ENCODE assay signal across 19 mouse cellular contexts in genomic region chr15:101210998-101211613, GRCm38 (mm10). TPM values are rescaled to one million over a fixed set of nuclear protein-coding genes. Genes with fewer than 3 reads are reported as not detected.
A peak's percentile ranks its signal among the peaks of the same experiment; 100 is the strongest.
DNase-seq lines count a peak whose midpoint lies in the region; ATAC-seq lines count a peak whose summit lies in the region.
"Had no signal": no experiment of that assay in that cellular context is flagged by ENCODE, and none has a peak within 500 bp of the region (broad histone marks: within the 10 kb centered on the region; RNA-seq: fewer than 3 reads in every experiment).

No protein-coding gene starts in this region.

- 0 out of 2 replicates have a peak overlapping the region, but pooled peaks have one; percentile 2 for H3K9ac ChIP-seq in hindbrain, embryonic 12.5 days
- H3K9ac ChIP-seq in hindbrain, embryonic 13.5 days = no peak overlapping the region
- H3K9ac ChIP-seq in liver, embryonic 13.5 days = no peak overlapping the region
- H3K9ac ChIP-seq in liver, embryonic 11.5 days (ENCODE audit: low read depth, low read length) = no peak overlapping the region
- H3K9ac ChIP-seq in stomach, embryonic 16.5 days (ENCODE audit: low read length) = no peak overlapping the region
- H3K9ac ChIP-seq: forebrain, embryonic 12.5 days; hindbrain, embryonic 14.5 days; limb, embryonic 15.5 days; liver, postnatal 0 days; neural tube, embryonic 13.5 days had no signal

- H3K27me3 ChIP-seq in hindbrain, embryonic 12.5 days = no peaks in the 10 kb centered on the region
- H3K27me3 ChIP-seq in hindbrain, embryonic 13.5 days = no peaks in the 10 kb centered on the region
- H3K27me3 ChIP-seq in liver, embryonic 13.5 days = no peaks in the 10 kb centered on the region
- H3K27me3 ChIP-seq in liver, embryonic 11.5 days (replicated peaks; ENCODE audit: control insufficient read depth, insufficient read depth, low read length) = no peaks in the 10 kb centered on the region
- no peaks in the 10 kb centered on the region for H3K27me3 ChIP-seq in stomach, embryonic 16.5 days (ENCODE audit: control insufficient read depth, insufficient read depth, low read length)
- H3K27me3 ChIP-seq: forebrain, embryonic 12.5 days; limb, embryonic 15.5 days; megakaryocyte, embryonic 14.5 days; neural tube, embryonic 13.5 days had no signal

- H3K4me3 ChIP-seq in hindbrain, embryonic 12.5 days = no peak overlapping the region
- no peak overlapping the region for H3K4me3 ChIP-seq in hindbrain, embryonic 13.5 days
- H3K4me3 ChIP-seq in liver, embryonic 13.5 days (replicated peaks) = no peak overlapping the region
- no peak overlapping the region for H3K4me3 ChIP-seq in liver, embryonic 11.5 days (ENCODE audit: low read depth, low read length)
- no peak overlapping the region for H3K4me3 ChIP-seq in stomach, embryonic 16.5 days (replicated peaks; ENCODE audit: low read length)
- H3K4me3 ChIP-seq: forebrain, embryonic 12.5 days; limb, embryonic 15.5 days; megakaryocyte, embryonic 14.5 days; neural tube, embryonic 13.5 days had no signal

- WGBS in hindbrain, embryonic 12.5 days = 95% methylated on average over 14 of the region's 14 CpGs
- WGBS in hindbrain, embryonic 13.5 days = 93% methylated on average over 14 of the region's 14 CpGs
- 81% methylated on average over 14 of the region's 14 CpGs for WGBS in liver, embryonic 13.5 days (ENCODE audit: insufficient replicate concordance)
- 90% methylated on average over 14 of the region's 14 CpGs for WGBS in liver, embryonic 11.5 days
- WGBS in stomach, embryonic 16.5 days = 84% methylated on average over 14 of the region's 14 CpGs

- no peaks in the 10 kb centered on the region for H3K4me1 ChIP-seq in hindbrain, embryonic 12.5 days
- H3K4me1 ChIP-seq in hindbrain, embryonic 13.5 days (replicated peaks) = 0 out of 2 replicates have a peak, but pooled peaks cover 4% of the 10 kb centered on the region
- H3K4me1 ChIP-seq in liver, embryonic 13.5 days (replicated peaks) = no peaks in the 10 kb centered on the region
- no peaks in the 10 kb centered on the region for H3K4me1 ChIP-seq in liver, embryonic 11.5 days (replicated peaks; ENCODE audit: control insufficient read depth, insufficient read depth, low read length)
- peaks cover 6% of the 10 kb centered on the region; the same call in 1 of the 2 replicates for H3K4me1 ChIP-seq in stomach, embryonic 16.5 days (ENCODE audit: control insufficient read depth, insufficient read depth, low read length)
- H3K4me1 ChIP-seq: forebrain, embryonic 12.5 days; neural tube, embryonic 13.5 days had no signal

- H3K9me3 ChIP-seq in hindbrain, embryonic 12.5 days (replicated peaks) = no peaks in the 10 kb centered on the region
- H3K9me3 ChIP-seq in hindbrain, embryonic 13.5 days = no peaks in the 10 kb centered on the region
- H3K9me3 ChIP-seq in liver, embryonic 13.5 days (replicated peaks) = no peaks in the 10 kb centered on the region
- H3K9me3 ChIP-seq in liver, embryonic 11.5 days (ENCODE audit: control insufficient read depth, low read length) = no peaks in the 10 kb centered on the region
- no peaks in the 10 kb centered on the region for H3K9me3 ChIP-seq in stomach, embryonic 16.5 days (replicated peaks; ENCODE audit: control insufficient read depth, low read length)
- H3K9me3 ChIP-seq: forebrain, embryonic 12.5 days; limb, embryonic 15.5 days; megakaryocyte, embryonic 14.5 days; neural tube, embryonic 13.5 days had no signal

- no peak overlapping the region for H3K27ac ChIP-seq in hindbrain, embryonic 12.5 days
- no peak overlapping the region for H3K27ac ChIP-seq in hindbrain, embryonic 13.5 days
- H3K27ac ChIP-seq in liver, embryonic 13.5 days = no peak overlapping the region
- H3K27ac ChIP-seq in liver, embryonic 11.5 days (ENCODE audit: low read depth, low read length) = no peak overlapping the region
- no peak overlapping the region for H3K27ac ChIP-seq in stomach, embryonic 16.5 days (ENCODE audit: low read length)
- H3K27ac ChIP-seq: forebrain, embryonic 12.5 days; hindbrain, embryonic 14.5 days; neural tube, embryonic 13.5 days had no signal

- ATAC-seq in cerebellum, adult (ENCODE audit: insufficient number of reproducible peaks, low FRiP score, low TSS enrichment) = peak; percentile 53; the same call in 1 of the 2 replicates
- no peak for ATAC-seq in hindbrain, embryonic 12.5 days (ENCODE audit: low FRiP score)
- ATAC-seq in hindbrain, embryonic 13.5 days (ENCODE audit: low FRiP score) = no peak
- 0 out of 2 replicates have a peak, but pooled peaks have one; percentile 15 for ATAC-seq in liver, embryonic 13.5 days (ENCODE audit: low read depth)
- no peak for ATAC-seq in liver, embryonic 11.5 days (replicated peaks; ENCODE audit: low FRiP score)
- peak; percentile 31 for ATAC-seq in stomach, embryonic 16.5 days (ENCODE audit: insufficient read depth, low FRiP score)
- ATAC-seq: liver, postnatal 0 days had no signal

- DNase-seq in cerebellum, adult 11 months = no peak
- no peak for DNase-seq in liver, embryonic 13.5 days
- DNase-seq in liver, embryonic 11.5 days (ENCODE audit: low spot score) = no peak
- no peak for DNase-seq in left cerebral cortex, postnatal 36 days (ENCODE audit: low spot score in 2 of 2)
- DNase-seq: gastrocnemius, postnatal 14 days; heart, postnatal 10 days; right cerebral cortex, adult 18-20 months; thymus, adult 18-20 months had no signal

- no peak overlapping the region for H3K4me2 ChIP-seq in hindbrain, embryonic 12.5 days (replicated peaks)
- H3K4me2 ChIP-seq in hindbrain, embryonic 13.5 days = no peak overlapping the region
- no peak overlapping the region for H3K4me2 ChIP-seq in liver, embryonic 13.5 days
- no peak overlapping the region for H3K4me2 ChIP-seq in liver, embryonic 11.5 days
- no peak overlapping the region for H3K4me2 ChIP-seq in stomach, embryonic 16.5 days (ENCODE audit: low read depth, low read length)
- H3K4me2 ChIP-seq: forebrain, embryonic 12.5 days; hindbrain, embryonic 14.5 days; limb, embryonic 15.5 days; neural tube, embryonic 13.5 days had no signal

- intact Hi-C loops in left cerebral cortex, postnatal 36 days (cut with DNase I) = no loop called here

- peaks cover 80% of the 10 kb centered on the region for H3K36me3 ChIP-seq in hindbrain, embryonic 12.5 days
- H3K36me3 ChIP-seq in hindbrain, embryonic 13.5 days = peaks cover 81% of the 10 kb centered on the region
- H3K36me3 ChIP-seq in liver, embryonic 13.5 days = peaks cover 18% of the 10 kb centered on the region
- peaks cover 5% of the 10 kb centered on the region; the same call in 1 of the 2 replicates for H3K36me3 ChIP-seq in liver, embryonic 11.5 days (ENCODE audit: control insufficient read depth, insufficient read depth, low read length)
- H3K36me3 ChIP-seq in stomach, embryonic 16.5 days (ENCODE audit: control insufficient read depth, insufficient read depth, low read length) = peaks cover 18% of the 10 kb centered on the region
- H3K36me3 ChIP-seq: G1E had no signal

RNA-seq across cellular contexts. Expression of gene Grasp, which starts 12.9 kb away (rescaled TPM):
- 4.8 and 8.2 TPM in 2 replicates for polyA plus RNA-seq in hindbrain, embryonic 12.5 days (2016; fragmentation: Nextera tagmentation; extraction: Ambion mirVana)
- polyA plus RNA-seq in hindbrain, embryonic 13.5 days (2015; fragmentation: Nextera tagmentation; extraction: Ambion mirVana) = 1.7 and 1.8 TPM in 2 replicates
- 0.29 and 0.44 TPM in 2 replicates for polyA plus RNA-seq in liver, embryonic 13.5 days (2015; fragmentation: Nextera tagmentation; extraction: Ambion mirVana)
- 1.5 and 1.7 TPM in 2 replicates for polyA plus RNA-seq in liver, embryonic 11.5 days (2014; fragmentation: Nextera tagmentation; extraction: Ambion mirVana)
- polyA plus RNA-seq in stomach, embryonic 16.5 days (2015; fragmentation: Nextera tagmentation; extraction: Ambion mirVana) = 2.1 and 2.7 TPM in 2 replicates
- 10 to 100 TPM; 76.3 to 89.5 TPM for total RNA-seq in left cerebral cortex, postnatal 36 days (2021)

RNA-seq across cellular contexts. Expression of gene Acvr1b, which starts 37.2 kb away (rescaled TPM):
- 12.2 and 15.5 TPM in 2 replicates for polyA plus RNA-seq in hindbrain, embryonic 12.5 days (2016; fragmentation: Nextera tagmentation; extraction: Ambion mirVana)
- 19.6 and 20.5 TPM in 2 replicates for polyA plus RNA-seq in hindbrain, embryonic 13.5 days (2015; fragmentation: Nextera tagmentation; extraction: Ambion mirVana)
- polyA plus RNA-seq in liver, embryonic 13.5 days (2015; fragmentation: Nextera tagmentation; extraction: Ambion mirVana) = 1.0 and 1.6 TPM in 2 replicates
- polyA plus RNA-seq in liver, embryonic 11.5 days (2014; fragmentation: Nextera tagmentation; extraction: Ambion mirVana) = 4.2 and 4.4 TPM in 2 replicates
- polyA plus RNA-seq in stomach, embryonic 16.5 days (2015; fragmentation: Nextera tagmentation; extraction: Ambion mirVana) = 11.6 and 12.1 TPM in 2 replicates
- total RNA-seq in left cerebral cortex, postnatal 36 days (2021) = 100 to 1,000 TPM; 110 to 118 TPM
- polyA plus RNA-seq: G1E had no signal

RNA-seq across cellular contexts. Expression of gene Nr4a1, which starts 43.0 kb away (rescaled TPM):
- 4.4 and 5.5 TPM in 2 replicates for polyA plus RNA-seq in hindbrain, embryonic 12.5 days (2016; fragmentation: Nextera tagmentation; extraction: Ambion mirVana)
- 4.9 and 5.0 TPM in 2 replicates for polyA plus RNA-seq in hindbrain, embryonic 13.5 days (2015; fragmentation: Nextera tagmentation; extraction: Ambion mirVana)
- 0.43 and 0.56 TPM in 2 replicates for polyA plus RNA-seq in liver, embryonic 13.5 days (2015; fragmentation: Nextera tagmentation; extraction: Ambion mirVana)
- polyA plus RNA-seq in liver, embryonic 11.5 days (2014; fragmentation: Nextera tagmentation; extraction: Ambion mirVana) = 1.8 and 2.4 TPM in 2 replicates
- polyA plus RNA-seq in stomach, embryonic 16.5 days (2015; fragmentation: Nextera tagmentation; extraction: Ambion mirVana) = 12.9 and 13.3 TPM in 2 replicates
- total RNA-seq in left cerebral cortex, postnatal 36 days (2021) = 100 to 1,000 TPM in 1 of 2 experiments, 10 to 100 TPM in 1; 60.5 to 156 TPM
- total RNA-seq: G1E had no signal

Comparison
In these comparisons a context has a peak if more than half of its experiments do, and no peak if none do; other contexts are left out.
1. ATAC-seq: peak in cerebellum, adult (single experiment), liver, embryonic 13.5 days (single experiment) and stomach, embryonic 16.5 days (single experiment); none in hindbrain, embryonic 12.5 days (single experiment), hindbrain, embryonic 13.5 days (single experiment) and liver, embryonic 11.5 days (single experiment).